Mouse (Mus musculus) testis, adult 2 months (tissue): ENCODE results near the gene Atp1b3.

Source experiments
- CTCF ChIP-seq: fragments of 200-500 bp; IDR thresholded peaks from 2 replicates; pipeline ENCODE4 v1.5.1; 2012; ENCODE audit warnings: low read depth, mild to moderate bottlenecking, inconsistent platforms, low read length, moderate library complexity; ENCODE audit not compliant: control insufficient read depth, insufficient read depth, insufficient replicate concordance
- POLR2A ChIP-seq: fragments of 200-500 bp; IDR thresholded peaks from 2 replicates; pipeline ENCODE4 v1.6.1; 2012; ENCODE audit warnings: low read depth, mild to moderate bottlenecking, inconsistent platforms, low read length, moderate library complexity; ENCODE audit not compliant: control insufficient read depth

- TF ChIP-seq CTCF (no peak), POLR2A (no peak)
These were observed 52.2 kb downstream of the Atp1b3 start for GRCm38 (mm10) chr9:96312074-96312473.
